ENCODE assay signal across 29 mouse cellular contexts in the genomic region with DNA sequence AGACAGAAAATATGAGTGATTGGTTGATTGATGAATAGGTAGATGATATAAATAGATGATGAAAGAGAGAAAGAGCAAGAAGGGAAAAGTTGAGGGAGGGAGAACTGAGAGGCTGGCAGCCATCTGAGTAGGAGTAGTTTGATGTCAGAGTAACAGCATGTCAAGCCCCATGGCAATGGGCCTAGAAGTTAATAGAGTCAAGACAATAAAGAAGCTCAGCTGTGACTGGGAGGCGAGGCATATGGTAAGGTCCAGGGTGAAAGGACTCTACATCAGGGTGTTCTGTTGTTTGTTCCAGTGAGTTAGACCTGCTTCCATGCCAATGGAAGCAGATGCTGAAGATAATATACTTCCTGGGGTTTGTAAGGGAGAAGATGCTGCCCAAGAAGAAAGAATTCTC.
DNase-seq lines count a peak whose midpoint lies in the region; ATAC-seq and TF ChIP-seq lines count a peak whose summit lies in the region.
"Had no signal": no experiment of that assay in that cellular context is flagged by ENCODE, and none has a peak within 500 bp of the region (broad histone marks: within the 10 kb centered on the region; RNA-seq: fewer than 3 reads in every experiment).

No protein-coding gene starts in this region.

- intact Hi-C loops in left cerebral cortex, postnatal 4 days (cut with DNase I) = no loop called here
- intact Hi-C loops in left cerebral cortex, postnatal 25 days (cut with DNase I) = no loop called here

- H3K4me2 ChIP-seq in midbrain, postnatal 0 days (ENCODE audit: low read depth, low read length, poor library complexity, severe bottlenecking) = no peak overlapping the region
- H3K4me2 ChIP-seq in midbrain, embryonic 15.5 days = no peak overlapping the region
- H3K4me2 ChIP-seq: embryonic facial prominence, embryonic 13.5 days; embryonic facial prominence, embryonic 15.5 days; forebrain, embryonic 12.5 days had no signal

- DNase-seq in cerebellum, postnatal 10 days = peak; percentile 46 to 57
- no peak for DNase-seq in cerebellum, adult 9-10 months
- peak; percentile 11 for DNase-seq in kidney, postnatal 10 days
- no peak for DNase-seq in kidney, adult 8-10 months
- DNase-seq in left cerebral cortex, postnatal 4 days = peak; percentile 40
- no peak for DNase-seq in left cerebral cortex, postnatal 25 days (ENCODE audit: low spot score in 2 of 2)
- peak; percentile 62 for DNase-seq in midbrain, postnatal 0 days (ENCODE audit: low spot score)
- DNase-seq: adrenal gland, adult 8-10 months; adrenal gland, postnatal 14 days; adrenal gland, postnatal 36 days; B cell, adult 2 months; cerebellum, adult 11 months; cerebellum, adult 18-20 months; cerebellum, adult 8-10 months; cerebellum, postnatal 36 days; embryo, embryonic 11 days had no signal

- H3K36me3 ChIP-seq in midbrain, postnatal 0 days (ENCODE audit: insufficient read depth, low read length) = no peaks in the 10 kb centered on the region
- H3K36me3 ChIP-seq in midbrain, embryonic 15.5 days (replicated peaks) = no peaks in the 10 kb centered on the region
- H3K36me3 ChIP-seq: embryonic facial prominence, embryonic 13.5 days; embryonic facial prominence, embryonic 15.5 days; forebrain, embryonic 10.5 days; forebrain, embryonic 12.5 days; G1E had no signal

- ATAC-seq in midbrain, postnatal 0 days (ENCODE audit: low FRiP score) = no peak
- ATAC-seq in midbrain, embryonic 15.5 days (replicated peaks) = no peak
- ATAC-seq: activated CD4-positive, CD25-positive, alpha-beta regulatory T cell, adult 4 months; CD4-positive, CD25-positive, alpha-beta regulatory T cell, adult 4 months; forebrain, embryonic 14.5 days; forebrain, embryonic 16.5 days; Patski had no signal

- no peak overlapping the region for H3K4me3 ChIP-seq in midbrain, postnatal 0 days (ENCODE audit: low read depth, low read length)
- no peak overlapping the region for H3K4me3 ChIP-seq in midbrain, embryonic 15.5 days
- H3K4me3 ChIP-seq: embryonic facial prominence, embryonic 13.5 days; embryonic facial prominence, embryonic 15.5 days; erythroblast, embryonic 14.5 days; forebrain, embryonic 10.5 days; forebrain, embryonic 12.5 days had no signal

- H3K4me1 ChIP-seq in midbrain, postnatal 0 days (ENCODE audit: insufficient read depth, low read length) = no peaks in the 10 kb centered on the region
- H3K4me1 ChIP-seq in midbrain, embryonic 15.5 days = no peaks in the 10 kb centered on the region
- H3K4me1 ChIP-seq: forebrain, embryonic 10.5 days; forebrain, embryonic 12.5 days had no signal

- TF ChIP-seq CTCF in midbrain, postnatal 0 days (IDR thresholded peaks at IDR 0.05) = no peak

- no peak overlapping the region for H3K9ac ChIP-seq in midbrain, postnatal 0 days (replicated peaks; ENCODE audit: low read length, poor library complexity, severe bottlenecking)
- H3K9ac ChIP-seq in midbrain, embryonic 15.5 days = no peak overlapping the region
- H3K9ac ChIP-seq: embryonic facial prominence, embryonic 13.5 days; embryonic facial prominence, embryonic 15.5 days; forebrain, embryonic 12.5 days had no signal

- H3K27ac ChIP-seq in midbrain, postnatal 0 days (ENCODE audit: low read depth, low read length) = no peak overlapping the region
- H3K27ac ChIP-seq in midbrain, embryonic 15.5 days = no peak overlapping the region
- H3K27ac ChIP-seq: embryonic facial prominence, embryonic 13.5 days; embryonic facial prominence, embryonic 15.5 days; forebrain, embryonic 10.5 days; forebrain, embryonic 12.5 days had no signal

- 83% methylated on average over 1 of the region's 1 CpGs for WGBS in midbrain, postnatal 0 days
- WGBS in midbrain, embryonic 15.5 days = 74% methylated on average over 1 of the region's 1 CpGs

- no peaks in the 10 kb centered on the region for H3K9me3 ChIP-seq in midbrain, postnatal 0 days (ENCODE audit: low read length)
- no peaks in the 10 kb centered on the region for H3K9me3 ChIP-seq in midbrain, embryonic 15.5 days
- H3K9me3 ChIP-seq: embryonic facial prominence, embryonic 13.5 days; embryonic facial prominence, embryonic 15.5 days; forebrain, embryonic 10.5 days; forebrain, embryonic 12.5 days had no signal

- no peaks in the 10 kb centered on the region for H3K27me3 ChIP-seq in midbrain, postnatal 0 days (ENCODE audit: insufficient read depth, low read length)
- no peaks in the 10 kb centered on the region for H3K27me3 ChIP-seq in midbrain, embryonic 15.5 days (replicated peaks)
- H3K27me3 ChIP-seq: CH12.LX; embryonic facial prominence, embryonic 13.5 days; embryonic facial prominence, embryonic 15.5 days; forebrain, embryonic 12.5 days; Patski had no signal

Comparison
In these comparisons a context has a peak if more than half of its experiments do, and no peak if none do; other contexts are left out.
1. DNase-seq: peak in cerebellum, postnatal 10 days (2 of 2), kidney, postnatal 10 days (single experiment), left cerebral cortex, postnatal 4 days (single experiment) and midbrain, postnatal 0 days (single experiment); none in cerebellum, adult 9-10 months (single experiment), kidney, adult 8-10 months (0 of 2) and left cerebral cortex, postnatal 25 days (0 of 2).